Mouse (Mus musculus) bone marrow, adult 2 months (tissue): ENCODE results near the gene Ispd. TPM values are rescaled to one million over a fixed set of nuclear protein-coding genes. Genes with fewer than 3 reads are reported as not detected.

Experiments used
- H3K27ac ChIP-seq: fragments of 200-500 bp; 2 replicates; pipeline ENCODE4 v1.5.1; 2012; ENCODE audit warnings: low read depth, mild to moderate bottlenecking, control low read depth, inconsistent platforms, low read length; ENCODE audit not compliant: control insufficient read depth, poor library complexity, insufficient read depth
- H3K4me1 ChIP-seq: fragments of 200-500 bp; 2 replicates; pipeline ENCODE4 v1.6.1; 2011; ENCODE audit warnings: low read length; ENCODE audit not compliant: control insufficient read depth, insufficient read depth
- H3K4me3 ChIP-seq: fragments of 200-500 bp; replicated peaks from 2 replicates; pipeline ENCODE3; 2011; ENCODE audit warnings: mild to moderate bottlenecking, low read depth, low read length, control low read depth; ENCODE audit not compliant: control insufficient read depth
- CTCF ChIP-seq: fragments of 200-500 bp; IDR thresholded peaks from 2 replicates; pipeline ENCODE4 v1.5.1; 2011; ENCODE audit warnings: low read length, control low read depth; ENCODE audit not compliant: control insufficient read depth, insufficient read depth
- POLR2A ChIP-seq: fragments of 200-500 bp; IDR thresholded peaks from 2 replicates; pipeline ENCODE4 v1.6.1; 2011; ENCODE audit warnings: low read depth, mild to moderate bottlenecking, control low read depth, low read length, borderline replicate concordance; ENCODE audit not compliant: control insufficient read depth
- WGBS: fragments of 180-500 bp; shearing (Covaris S2); methylation state at CpG from one replicate; pipeline ENCODE4 v1.1.7; 2018; 5-methylcytosine and 5-hydroxymethylcytosine counted together
- polyA plus RNA-seq: library from polyadenylated mRNA; stranded (reverse); fragments of >200 nt; gene quantifications from 2 replicates; pipeline ENCODE4 v1.2.4, GENCODE M21; 2011; ENCODE audit warnings: low replicate concordance; ENCODE audit not compliant: missing spikeins, insufficient read depth, insufficient read length

Ispd gene
- polyA plus RNA-seq, 1 experiment, result 0.75 TPM

DNA sequence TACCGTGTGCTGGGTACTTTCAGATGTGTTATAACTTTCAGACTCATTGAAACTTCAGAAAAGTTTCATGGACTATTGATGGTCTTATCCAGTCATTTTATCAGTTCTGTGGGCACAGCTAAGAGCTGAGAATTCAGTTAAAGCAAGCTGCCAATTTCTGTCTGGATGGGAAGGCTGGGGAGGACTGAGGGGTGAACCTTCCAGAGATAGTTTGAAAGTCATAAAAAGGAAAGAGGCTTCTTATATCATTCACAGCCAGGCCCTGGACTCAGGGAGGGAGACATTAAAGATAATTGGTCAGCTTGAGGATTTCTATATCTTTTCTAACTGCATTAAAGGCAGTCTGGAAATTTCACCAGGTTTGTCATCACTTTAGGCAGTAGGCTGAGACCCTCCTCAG lies 185.7 kb downstream of the Ispd start:
- H3K4me1 ChIP-seq, result no peaks in the 10 kb centered on the region
- TF ChIP-seq CTCF (no peak), POLR2A (no peak)
- no peak overlapping the region for H3K27ac ChIP-seq
- 82% methylated on average over 1 of the region's 1 CpGs for WGBS
- H3K4me3 ChIP-seq, result no peak overlapping the region

DNA sequence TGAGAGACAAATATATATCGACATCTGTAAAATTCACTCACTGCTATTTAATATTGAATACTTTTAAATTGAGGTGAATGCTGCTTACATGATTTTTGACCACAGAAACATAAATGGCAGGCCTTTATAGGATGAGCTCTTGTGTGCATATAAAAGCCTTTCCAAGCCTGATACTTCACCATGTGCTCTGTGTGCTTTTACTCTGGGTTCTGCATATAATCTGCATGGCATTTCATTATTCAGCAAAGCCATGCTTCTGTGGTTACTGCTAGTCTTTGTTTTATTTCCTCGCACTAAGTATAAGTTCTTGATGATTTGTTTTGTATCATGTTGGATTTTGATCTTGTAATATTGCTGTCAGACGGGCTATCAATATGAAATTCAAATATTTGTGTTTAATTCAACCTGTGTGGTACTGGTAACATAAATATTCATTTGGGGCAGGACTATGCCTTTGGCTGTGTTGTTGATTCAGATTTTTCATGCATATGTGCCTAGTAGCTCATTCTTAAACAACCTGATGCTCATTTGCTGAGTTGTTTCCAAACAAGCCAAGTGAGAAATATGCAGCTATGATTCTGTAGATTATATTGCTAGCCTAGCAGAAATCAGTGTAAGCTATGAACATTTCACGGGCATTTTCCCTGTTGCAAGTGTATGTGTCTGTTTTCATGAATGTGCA lies 189.3 kb downstream of the Ispd start:
- no peak overlapping the region for H3K4me3 ChIP-seq
- WGBS, result 84% methylated on average over 4 of the region's 4 CpGs

DNA sequence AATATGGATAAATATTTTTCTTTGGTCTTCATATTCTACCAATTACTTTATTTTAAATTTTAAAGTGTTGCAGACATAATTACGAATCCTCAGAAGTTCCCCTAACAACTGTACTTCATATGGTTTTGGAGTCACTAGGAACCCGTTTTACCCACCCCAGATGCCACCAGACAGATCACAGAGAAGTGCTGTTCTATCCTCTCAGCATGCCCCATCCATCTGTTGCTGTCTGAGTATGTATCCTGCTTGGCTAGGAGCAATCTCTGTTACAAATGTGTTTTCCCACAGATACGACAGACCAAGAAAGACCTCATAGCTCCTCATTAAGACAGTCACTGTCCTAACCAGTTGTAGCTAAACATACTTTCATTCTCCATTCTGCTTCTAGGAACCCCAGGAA lies 203.6 kb downstream of the Ispd start:
- H3K4me3 ChIP-seq, result no peak overlapping the region
- H3K27ac ChIP-seq, result no peak overlapping the region
- 73% methylated on average over 3 of the region's 3 CpGs for WGBS
- TF ChIP-seq POLR2A (no peak), CTCF (no peak)
- H3K4me1 ChIP-seq, result no peaks in the 10 kb centered on the region

More for the DNA sequence above, 189.3 kb downstream of the Ispd start:
- TF ChIP-seq CTCF, result no peak
- no peak for TF ChIP-seq POLR2A
- no peaks in the 10 kb centered on the region for H3K4me1 ChIP-seq
- H3K27ac ChIP-seq, result no peak overlapping the region

- TF ChIP-seq CTCF (no peak), POLR2A (no peak)
- H3K4me3 ChIP-seq, result no peak overlapping the region
- WGBS, result 74% methylated on average over 2 of the region's 2 CpGs
- no peak overlapping the region for H3K27ac ChIP-seq
- no peaks in the 10 kb centered on the region for H3K4me1 ChIP-seq
These were observed 216.4 kb downstream of the Ispd start for GRCm38 (mm10) chr12:36597539-36598250.

GRCm38 (mm10) chr12:36621960-36622736 lies 240.9 kb downstream of the Ispd start:
- 78% methylated on average over 7 of the region's 7 CpGs for WGBS
- no peak overlapping the region for H3K4me3 ChIP-seq
- no peak overlapping the region for H3K27ac ChIP-seq
- no peaks in the 10 kb centered on the region for H3K4me1 ChIP-seq
- TF ChIP-seq POLR2A (no peak), CTCF (no peak)

DNA sequence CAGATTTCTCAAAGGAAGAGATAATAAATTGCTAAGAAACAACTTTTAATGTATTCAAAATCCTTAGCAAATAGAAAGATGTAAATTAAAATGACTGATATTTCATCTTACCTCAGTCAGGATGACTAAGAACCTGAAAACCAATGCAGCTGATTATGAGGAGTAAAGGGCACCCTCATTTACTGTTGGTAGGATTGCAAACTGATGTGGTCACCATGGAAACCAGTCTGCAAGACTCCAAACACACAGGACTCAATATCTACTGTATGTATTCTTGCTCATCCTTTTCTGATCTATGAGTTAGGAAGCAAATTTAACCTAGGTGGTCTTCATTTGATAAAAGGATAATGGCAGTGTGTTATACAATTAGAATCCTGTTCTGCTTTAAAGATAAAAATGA lies 246.0 kb downstream of the Ispd start:
- H3K4me3 ChIP-seq, result no peak overlapping the region
- TF ChIP-seq POLR2A (no peak), CTCF (no peak)
- H3K4me1 ChIP-seq, result no peaks in the 10 kb centered on the region
- H3K27ac ChIP-seq, result no peak overlapping the region

DNA sequence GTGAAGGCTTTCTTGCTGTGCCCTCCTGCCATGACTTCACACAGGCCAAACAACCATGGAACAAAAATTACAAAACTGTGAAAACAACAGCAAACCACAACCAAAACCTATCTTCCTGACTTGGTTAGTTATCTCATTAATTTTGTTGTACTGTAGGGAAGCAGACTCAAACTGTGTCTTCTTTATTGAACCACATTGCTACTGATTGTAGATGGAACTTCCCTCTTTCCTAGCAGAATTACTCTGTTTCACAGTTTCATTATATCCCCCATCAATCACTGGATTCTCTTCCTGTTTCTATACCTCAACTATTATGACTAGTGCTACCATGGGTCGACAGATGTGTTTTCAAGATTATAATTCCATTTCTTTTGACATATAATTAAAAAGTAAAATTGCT lies 251.2 kb downstream of the Ispd start:
- 12% methylated on average over 1 of the region's 1 CpGs for WGBS
- no peak for TF ChIP-seq POLR2A
- TF ChIP-seq CTCF, result no peak
- no peak overlapping the region for H3K27ac ChIP-seq
- no peak overlapping the region for H3K4me3 ChIP-seq
- H3K4me1 ChIP-seq, result no peaks in the 10 kb centered on the region

DNA sequence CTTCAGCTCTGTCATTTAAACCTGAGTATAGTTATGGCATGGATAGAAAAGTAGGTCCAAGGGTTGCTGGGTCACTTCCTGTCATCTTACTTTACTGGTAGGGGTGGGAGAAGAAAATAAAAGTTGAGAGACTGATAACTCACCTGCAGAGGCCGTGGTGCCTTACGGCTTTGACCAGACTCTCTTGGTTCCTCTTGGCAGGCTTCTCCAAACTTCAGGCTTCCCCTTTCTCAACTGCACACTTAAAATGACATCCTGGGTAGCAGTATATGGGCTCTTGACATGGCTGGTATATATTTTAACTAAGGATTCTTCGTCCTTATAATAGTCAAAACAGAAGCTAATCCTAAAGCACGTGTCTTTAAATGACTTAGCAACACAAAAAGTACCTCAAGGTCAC lies 266.3 kb downstream of the Ispd start:
- 34% methylated on average over 4 of the region's 4 CpGs for WGBS
- no peak overlapping the region for H3K4me3 ChIP-seq
- TF ChIP-seq POLR2A, result no peak
- no peak for TF ChIP-seq CTCF
- no peak overlapping the region for H3K27ac ChIP-seq
- H3K4me1 ChIP-seq, result no peaks in the 10 kb centered on the region
